Mouse (Mus musculus) forebrain, embryonic 16.5 days (tissue): ENCODE measurements around the gene Hpca. TPM values are rescaled to one million over a fixed set of nuclear protein-coding genes. Genes with fewer than 3 reads are reported as not detected.
A peak's percentile ranks its signal among the peaks of the same experiment; 100 is the strongest.

Experiments used
- ATAC-seq: fragments of 200-750 bp; cut with Nextera tagmentation; 2 replicates; pipeline ENCODE4 v1.8.0; 2017; ENCODE audit warnings: mild to moderate bottlenecking, moderate library complexity
- H3K27ac ChIP-seq: fragments of 300-500 bp; sonication (generic); 2 replicates; pipeline ENCODE4 v1.5.1; 2014; ENCODE audit warnings: low read length, control low read depth
- H3K27me3 ChIP-seq: fragments of 300-500 bp; sonication (generic); replicated peaks from 2 replicates; pipeline ENCODE4 v1.6.1; 2014; ENCODE audit warnings: low read length; ENCODE audit not compliant: control insufficient read depth, insufficient read depth
- H3K36me3 ChIP-seq: fragments of 300-500 bp; sonication (generic); 2 replicates; pipeline ENCODE4 v1.6.1; 2014; ENCODE audit not compliant: control insufficient read depth, insufficient read depth
- H3K4me1 ChIP-seq: fragments of 300-500 bp; sonication (generic); replicated peaks from 2 replicates; pipeline ENCODE4 v1.6.1; 2014; ENCODE audit warnings: low read length; ENCODE audit not compliant: control insufficient read depth, insufficient read depth
- H3K4me2 ChIP-seq: fragments of 300-500 bp; sonication (generic); 2 replicates; pipeline ENCODE4 v1.6.1; 2014; ENCODE audit warnings: mild to moderate bottlenecking, low read length, control low read depth
- H3K4me3 ChIP-seq: fragments of 300-500 bp; sonication (generic); replicated peaks from 2 replicates; pipeline ENCODE4 v1.5.1; 2014; ENCODE audit warnings: mild to moderate bottlenecking, low read length, control low read depth
- H3K9ac ChIP-seq: fragments of 300-500 bp; sonication (generic); replicated peaks from 2 replicates; pipeline ENCODE4 v1.6.1; 2014; ENCODE audit warnings: low read depth, low read length, control low read depth
- H3K9me3 ChIP-seq: fragments of 300-500 bp; sonication (generic); 2 replicates; pipeline ENCODE4 v1.6.1; 2016; ENCODE audit warnings: low read length; ENCODE audit not compliant: control insufficient read depth
- WGBS: fragments of 180-500 bp; shearing (Covaris S2); extraction: QIAGEN DNeasy Blood & Tissue Kit; methylation state at CpG from one replicate; pipeline ENCODE4 v1.1.7; 2014; 5-methylcytosine and 5-hydroxymethylcytosine counted together
- polyA plus RNA-seq: library from polyadenylated mRNA; unstranded; fragments of >200 nt; fragmentation: Nextera tagmentation; extraction: Ambion mirVana; gene quantifications from 2 replicates; pipeline ENCODE4 v1.2.1, GENCODE M21; 2015

The Hpca gene
- polyA plus RNA-seq, 1 experiment from 2014 or later, result 63.4 TPM

- H3K4me3 ChIP-seq, result no peak overlapping the region
- WGBS, result 71% methylated on average over 4 of the region's 4 CpGs
- no peaks in the 10 kb centered on the region for H3K27me3 ChIP-seq
- no peak overlapping the region for H3K4me2 ChIP-seq
- no peak for ATAC-seq
- H3K4me1 ChIP-seq, result peaks cover 35% of the 10 kb centered on the region
- H3K36me3 ChIP-seq, result no peaks in the 10 kb centered on the region
- H3K27ac ChIP-seq, result no peak overlapping the region
- H3K9me3 ChIP-seq, result no peaks in the 10 kb centered on the region
- H3K9ac ChIP-seq, result no peak overlapping the region
Measured at GRCm38 (mm10) chr4:129145943-129146342, 24.1 kb upstream of the Hpca start.

GRCm38 (mm10) chr4:129145411-129145810 is 23.6 kb upstream of the Hpca start:
- Histone ChIP-seq H3K9me3 (no peaks in the 10 kb centered on the region), H3K27me3 (no peaks in the 10 kb centered on the region), H3K4me1 (peaks cover 35% of the 10 kb centered on the region), H3K9ac (no peak overlapping the region), H3K27ac (peak overlapping the region; percentile 13; the same call in 1 of the 2 replicates), H3K4me3 (no peak overlapping the region), H3K4me2 (no peak overlapping the region), H3K36me3 (no peaks in the 10 kb centered on the region)
- WGBS, result 72% methylated on average over 4 of the region's 4 CpGs
- ATAC-seq, result no peak

GRCm38 (mm10) chr4:129144401-129145367 is 22.8 kb upstream of the Hpca start:
- no peak overlapping the region for H3K4me3 ChIP-seq
- WGBS, result 29% methylated on average over 16 of the region's 16 CpGs
- no peak overlapping the region for H3K9ac ChIP-seq
- peaks cover 35% of the 10 kb centered on the region for H3K4me1 ChIP-seq
- H3K27me3 ChIP-seq, result no peaks in the 10 kb centered on the region
- H3K36me3 ChIP-seq, result no peaks in the 10 kb centered on the region
- H3K9me3 ChIP-seq, result no peaks in the 10 kb centered on the region
- no peak overlapping the region for H3K4me2 ChIP-seq
- H3K27ac ChIP-seq, result peak overlapping the region; percentile 72
- ATAC-seq, result peak; percentile 82

GRCm38 (mm10) chr4:129143509-129143908 is 21.7 kb upstream of the Hpca start:
- no peak for ATAC-seq
- H3K9ac ChIP-seq, result no peak overlapping the region
- no peaks in the 10 kb centered on the region for H3K36me3 ChIP-seq
- WGBS, result 85% methylated on average over 5 of the region's 5 CpGs
- H3K27me3 ChIP-seq, result no peaks in the 10 kb centered on the region
- no peaks in the 10 kb centered on the region for H3K9me3 ChIP-seq
- no peak overlapping the region for H3K4me2 ChIP-seq
- H3K4me3 ChIP-seq, result no peak overlapping the region
- H3K4me1 ChIP-seq, result peaks cover 34% of the 10 kb centered on the region
- no peak overlapping the region for H3K27ac ChIP-seq

GRCm38 (mm10) chr4:129142439-129143045 is 20.7 kb upstream of the Hpca start:
- 79% methylated on average over 11 of the region's 11 CpGs for WGBS
- Histone ChIP-seq H3K9me3 (no peaks in the 10 kb centered on the region), H3K36me3 (no peaks in the 10 kb centered on the region), H3K9ac (no peak overlapping the region), H3K4me3 (no peak overlapping the region), H3K4me1 (peaks cover 25% of the 10 kb centered on the region), H3K27me3 (no peaks in the 10 kb centered on the region), H3K4me2 (no peak overlapping the region), H3K27ac (no peak overlapping the region)
- no peak for ATAC-seq

- H3K4me1 ChIP-seq, result peaks cover 28% of the 10 kb centered on the region
- no peak overlapping the region for H3K27ac ChIP-seq
- no peaks in the 10 kb centered on the region for H3K27me3 ChIP-seq
- H3K4me2 ChIP-seq, result no peak overlapping the region
- no peaks in the 10 kb centered on the region for H3K9me3 ChIP-seq
- no peak overlapping the region for H3K9ac ChIP-seq
- no peak for ATAC-seq
- WGBS, result 68% methylated on average over 17 of the region's 17 CpGs
- H3K36me3 ChIP-seq, result no peaks in the 10 kb centered on the region
- no peak overlapping the region for H3K4me3 ChIP-seq
Measured at GRCm38 (mm10) chr4:129141560-129142438, 20.0 kb upstream of the Hpca start.

GRCm38 (mm10) chr4:129140808-129141207 is 19.0 kb upstream of the Hpca start:
- Histone ChIP-seq H3K4me3 (no peak overlapping the region), H3K4me2 (no peak overlapping the region), H3K9ac (no peak overlapping the region), H3K27me3 (no peaks in the 10 kb centered on the region; the same call in 1 of the 2 replicates), H3K9me3 (no peaks in the 10 kb centered on the region), H3K36me3 (no peaks in the 10 kb centered on the region), H3K4me1 (peaks cover 32% of the 10 kb centered on the region), H3K27ac (no peak overlapping the region)
- ATAC-seq, result no peak
- WGBS, result 86% methylated on average over 4 of the region's 4 CpGs

GRCm38 (mm10) chr4:129139642-129140041 is 17.8 kb upstream of the Hpca start:
- H3K9me3 ChIP-seq, result no peaks in the 10 kb centered on the region
- no peak for ATAC-seq
- no peak overlapping the region for H3K4me3 ChIP-seq
- no peaks in the 10 kb centered on the region; the same call in 1 of the 2 replicates for H3K27me3 ChIP-seq
- 89% methylated on average over 5 of the region's 5 CpGs for WGBS
- H3K4me1 ChIP-seq, result peaks cover 22% of the 10 kb centered on the region
- H3K4me2 ChIP-seq, result no peak overlapping the region
- H3K36me3 ChIP-seq, result no peaks in the 10 kb centered on the region
- no peak overlapping the region for H3K9ac ChIP-seq
- H3K27ac ChIP-seq, result no peak overlapping the region
